Mouse (Mus musculus): Measurements from ENCODE around the gene Nudt4. TPM values are rescaled to one million over a fixed set of nuclear protein-coding genes. Genes with fewer than 3 reads are reported as not detected.
A peak's percentile ranks its signal among the peaks of the same experiment; 100 is the strongest.

Nudt4 gene
- total RNA-seq, 2 experiments from 2014 or later = 140 to 145 TPM

GRCm38 (mm10) chr10:95503443-95504235 is 60.3 kb downstream of the Nudt4 start:
- DNase-seq (ENCODE audit: low spot score in 2 of 2) = no peak

DNA sequence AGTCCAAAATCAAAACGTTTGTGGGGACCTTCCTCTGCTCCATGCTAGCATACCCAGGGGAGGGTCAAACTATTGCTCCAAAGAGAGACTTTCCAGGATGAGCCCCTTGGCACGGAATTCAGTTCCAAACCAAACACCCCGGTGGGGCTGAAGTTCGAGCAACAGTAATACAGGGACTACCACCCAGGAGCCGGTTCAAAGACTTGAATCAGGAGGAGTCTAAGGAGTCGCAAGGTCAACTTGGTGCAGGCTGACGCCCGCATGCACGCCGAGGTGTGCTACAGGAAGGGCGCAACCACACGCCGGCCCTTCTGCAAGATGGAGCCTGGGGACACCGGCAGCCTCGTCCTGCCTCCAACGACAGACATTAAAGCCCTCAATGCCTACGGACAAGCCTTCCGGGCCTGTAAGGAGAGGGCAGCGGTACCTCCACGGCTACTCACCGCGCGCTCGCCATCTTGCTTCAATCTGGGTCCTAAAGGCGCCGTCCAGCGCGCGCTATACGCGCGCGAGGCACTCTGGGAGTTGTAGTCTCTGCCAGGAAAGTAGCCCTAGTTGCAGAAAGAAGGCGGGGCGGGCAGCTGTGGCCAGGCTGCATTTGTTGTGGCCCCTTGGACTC is 62.4 kb downstream of the Nudt4 start, which contains the start of gene Mrpl42:
Mrpl42 (minus strand) TSS at position 478 of the 619 bp plus-strand sequence.
- peak; percentile 90 to 93 for DNase-seq (ENCODE audit: low spot score in 2 of 2)

- DNase-seq (ENCODE audit: low spot score in 2 of 2) = no peak
Measured at GRCm38 (mm10) chr10:95501033-95501432, 62.9 kb downstream of the Nudt4 start.

Small RNAs within 50 kb of the gene (microRNA-seq; reads per million reads assigned to microRNA genes)
- gene Mir3058 = 3.2 to 5.7 reads per million in 2 experiments

Other genes with a start within 250 kb of the Nudt4 start
- 1 to 10 TPM; 5.6 to 6.4 TPM for gene Cradd, start 240.0 kb downstream of the Nudt4 start, total RNA-seq (2021)
- gene Socs2, start 147.0 kb downstream of the Nudt4 start, total RNA-seq (2021) = 10 to 100 TPM; 26.9 to 31.7 TPM
- gene Mrpl42, start 62.2 kb downstream of the Nudt4 start, total RNA-seq (2021) = 10 to 100 TPM; 75.6 to 79.6 TPM
- 100 to 1,000 TPM; 199 to 202 TPM for gene Ube2n, start 49.0 kb downstream of the Nudt4 start, total RNA-seq (2021)
- gene Anapc15-ps, start 109.3 kb upstream of the Nudt4 start, total RNA-seq (2021) = not detected